Mouse (Mus musculus): ENCODE measurements around the gene Coa6.
"Not testable (repeated sequence)": the region's sequence is repeated elsewhere in the genome, so short reads cannot be mapped to it uniquely, and the experiment has no call there.

Coa6 gene

GRCm38 (mm10) chr8:126422174-126422919 lies at the start of gene Coa6:
Gene Coa6 (plus strand): TSS chr8:126422515.
- in situ Hi-C loops (cut with MboI): no loop called here

GRCm38 (mm10) chr8:126379580-126379979 lies 42.7 kb upstream of the Coa6 start:
- in situ Hi-C loops (cut with MboI): no loop called here

GRCm38 (mm10) chr8:126380141-126380540 lies 42.2 kb upstream of the Coa6 start:
- in situ Hi-C loops (cut with MboI): no loop called here

GRCm38 (mm10) chr8:126381299-126381698 lies 41.0 kb upstream of the Coa6 start:
- in situ Hi-C loops (cut with MboI): no loop called here

GRCm38 (mm10) chr8:126382216-126382615 lies 40.1 kb upstream of the Coa6 start:
- in situ Hi-C loops (cut with MboI): no loop called here

- in situ Hi-C loops (cut with MboI): no loop called here
These were observed 39.6 kb upstream of the Coa6 start for GRCm38 (mm10) chr8:126382749-126383148.

GRCm38 (mm10) chr8:126387566-126387965 lies 34.7 kb upstream of the Coa6 start:
- in situ Hi-C loops (cut with MboI): no loop called here

GRCm38 (mm10) chr8:126391541-126391940 lies 30.8 kb upstream of the Coa6 start:
- in situ Hi-C loops (cut with MboI): no loop called here

GRCm38 (mm10) chr8:126395386-126395785 lies 26.9 kb upstream of the Coa6 start:
- in situ Hi-C loops (cut with MboI): no loop called here

- in situ Hi-C loops (cut with MboI): no loop called here
These were observed 26.4 kb upstream of the Coa6 start for GRCm38 (mm10) chr8:126395917-126396316.

- in situ Hi-C loops (cut with MboI): no loop called here
These were observed 24.0 kb upstream of the Coa6 start for GRCm38 (mm10) chr8:126398349-126398748.

- in situ Hi-C loops (cut with MboI): not testable (repeated sequence)
These were observed 17.8 kb upstream of the Coa6 start for GRCm38 (mm10) chr8:126404550-126404949.

- in situ Hi-C loops (cut with MboI): no loop called here
These were observed 17.3 kb upstream of the Coa6 start for GRCm38 (mm10) chr8:126405030-126405429.

GRCm38 (mm10) chr8:126420834-126421233 lies 1.5 kb upstream of the Coa6 start:
- in situ Hi-C loops (cut with MboI): no loop called here

- in situ Hi-C loops (cut with MboI): no loop called here
These were observed 595 bp downstream of the Coa6 start for GRCm38 (mm10) chr8:126422920-126423300.

GRCm38 (mm10) chr8:126424163-126424562 lies 1.8 kb downstream of the Coa6 start:
- in situ Hi-C loops (cut with MboI): no loop called here

GRCm38 (mm10) chr8:126424946-126425345 lies 2.6 kb downstream of the Coa6 start:
- in situ Hi-C loops (cut with MboI): no loop called here

GRCm38 (mm10) chr8:126429635-126430034 lies 7.3 kb downstream of the Coa6 start:
- in situ Hi-C loops (cut with MboI): no loop called here

GRCm38 (mm10) chr8:126433827-126434226 lies 11.5 kb downstream of the Coa6 start:
- in situ Hi-C loops (cut with MboI): no loop called here

GRCm38 (mm10) chr8:126438937-126439336 lies 16.6 kb downstream of the Coa6 start:
- in situ Hi-C loops (cut with MboI): no loop called here

GRCm38 (mm10) chr8:126451158-126451557 lies 28.8 kb downstream of the Coa6 start:
- in situ Hi-C loops (cut with MboI): no loop called here

GRCm38 (mm10) chr8:126455383-126455782 lies 33.1 kb downstream of the Coa6 start:
- in situ Hi-C loops (cut with MboI): no loop called here

GRCm38 (mm10) chr8:126460274-126460673 lies 38.0 kb downstream of the Coa6 start:
- in situ Hi-C loops (cut with MboI): no loop called here

GRCm38 (mm10) chr8:126461735-126462134 lies 39.4 kb downstream of the Coa6 start:
- in situ Hi-C loops (cut with MboI): no loop called here
